Mouse (Mus musculus) monocyte, adult 2 months (primary cell): ENCODE results near the gene Otud5.
"Not testable (repeated sequence)": the region's sequence is repeated elsewhere in the genome, so short reads cannot be mapped to it uniquely, and the experiment has no call there.

Experiments
- DNase-seq, 2 experiments: peaks; one replicate each; pipeline ENCODE4 v3.0.0; 2022; ENCODE audit warnings: low spot score in 2 of 2, low read depth in 1 of 2

Otud5 gene

DNA sequence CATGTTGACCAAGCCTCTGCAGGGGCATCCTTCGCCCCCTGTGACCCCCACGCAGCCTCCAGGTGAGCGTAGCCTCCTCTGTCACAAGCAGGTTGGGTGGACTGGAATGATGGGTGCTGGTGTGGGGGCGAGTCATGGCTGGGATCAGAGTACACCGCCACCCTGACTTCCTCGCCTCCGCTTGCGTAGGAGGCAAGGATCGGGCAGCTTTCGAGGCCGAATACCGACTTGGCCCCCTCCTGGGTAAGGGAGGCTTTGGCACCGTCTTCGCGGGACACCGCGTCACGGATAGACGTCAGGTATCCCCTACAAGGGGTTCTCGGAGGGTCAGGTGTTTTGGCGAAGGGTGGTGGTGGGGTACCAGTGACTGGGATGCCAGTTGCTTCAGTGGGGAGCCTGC lies 37.3 kb downstream of the Otud5 start:
- no peak for DNase-seq

DNA sequence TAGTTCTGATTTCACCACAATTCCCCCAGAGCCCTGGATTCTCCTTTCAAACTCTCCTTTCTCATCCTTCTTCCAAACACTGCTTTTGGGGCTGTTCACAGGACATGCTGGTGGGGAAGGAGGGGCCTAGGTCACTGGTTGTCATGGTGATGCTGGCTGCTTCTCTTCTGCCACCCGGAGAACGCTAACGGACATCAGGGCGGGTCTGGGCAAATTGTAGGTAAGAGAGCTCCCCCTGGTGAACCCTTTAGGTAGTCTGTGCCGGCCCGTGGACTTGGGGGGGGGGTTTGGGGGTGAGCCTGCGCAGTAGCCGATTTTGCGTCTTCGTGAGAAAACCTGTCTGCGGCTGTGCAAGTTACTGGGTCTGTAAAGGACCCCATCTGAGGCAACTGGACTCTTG lies 38.7 kb downstream of the Otud5 start:
- peak; percentile 13 to 46 for DNase-seq

- peak; percentile 52 to 60 for DNase-seq
Measured at GRCm38 (mm10) chrX:7883841-7884567, 42.8 kb downstream of the Otud5 start, which contains the start of gene Slc35a2. TSS of gene Slc35a2 (plus strand) at chrX:7884028.

GRCm38 (mm10) chrX:7898211-7898610 lies 57.0 kb downstream of the Otud5 start:
- DNase-seq, result no peak

GRCm38 (mm10) chrX:7898880-7899874 lies 58.0 kb downstream of the Otud5 start, which contains the start of the genes Pqbp1 and Timm17b:
TSS of gene Pqbp1 (minus strand) at chrX:7899269.
TSS of gene Timm17b (plus strand) at chrX:7899357.
- DNase-seq, result peak; percentile 66 to 74

DNA sequence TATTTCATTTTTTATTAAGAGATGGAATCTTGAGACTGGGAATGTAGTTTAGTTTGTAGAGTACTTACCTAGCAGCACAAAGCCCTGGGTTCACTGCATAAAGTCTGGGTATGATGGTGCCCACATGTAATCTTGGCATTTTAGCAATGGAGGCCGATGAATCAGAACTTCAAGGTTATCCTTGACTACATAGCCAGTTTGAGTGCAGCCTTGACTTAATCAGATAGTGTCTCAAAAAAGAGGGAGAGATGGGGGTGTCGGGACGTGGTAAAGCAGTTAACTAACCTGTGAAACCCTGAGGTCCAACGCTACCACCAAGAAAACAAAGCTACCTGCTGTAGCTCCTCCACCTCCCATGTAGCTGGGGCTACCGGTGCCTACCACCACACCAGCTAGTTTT lies 63.3 kb downstream of the Otud5 start:
- DNase-seq, result no peak

GRCm38 (mm10) chrX:7907735-7908134 lies 66.6 kb downstream of the Otud5 start, which contains the start of gene Gm10491:
TSS of gene Gm10491 (minus strand) at chrX:7907835.
- no peak for DNase-seq

DNA sequence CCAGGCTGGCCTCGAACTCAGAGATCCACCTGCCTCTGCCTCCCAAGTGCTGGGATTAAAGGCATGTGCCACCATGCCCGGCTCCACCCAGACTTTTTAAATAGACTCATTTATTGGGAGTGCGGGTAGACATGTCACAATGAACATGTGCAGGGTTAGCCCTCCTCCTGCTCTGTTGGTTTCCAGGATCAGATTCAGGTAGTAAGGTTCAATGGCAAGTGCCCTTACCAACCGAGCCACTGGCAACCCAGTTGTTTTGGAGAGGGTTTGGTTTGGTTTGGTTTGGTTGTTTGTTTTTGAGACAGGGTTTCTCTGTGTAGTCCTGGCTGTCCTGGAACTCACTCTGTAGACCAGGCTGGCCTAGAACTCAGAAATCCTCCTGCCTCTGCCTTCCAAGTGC lies 68.1 kb downstream of the Otud5 start, which contains the start of gene Gm10490:
Gene Gm10490 (plus strand): TSS at position 301 of the 400 bp plus-strand sequence.
- not testable (repeated sequence) for DNase-seq

GRCm38 (mm10) chrX:7910473-7910872 lies 69.3 kb downstream of the Otud5 start:
- no peak for DNase-seq

DNA sequence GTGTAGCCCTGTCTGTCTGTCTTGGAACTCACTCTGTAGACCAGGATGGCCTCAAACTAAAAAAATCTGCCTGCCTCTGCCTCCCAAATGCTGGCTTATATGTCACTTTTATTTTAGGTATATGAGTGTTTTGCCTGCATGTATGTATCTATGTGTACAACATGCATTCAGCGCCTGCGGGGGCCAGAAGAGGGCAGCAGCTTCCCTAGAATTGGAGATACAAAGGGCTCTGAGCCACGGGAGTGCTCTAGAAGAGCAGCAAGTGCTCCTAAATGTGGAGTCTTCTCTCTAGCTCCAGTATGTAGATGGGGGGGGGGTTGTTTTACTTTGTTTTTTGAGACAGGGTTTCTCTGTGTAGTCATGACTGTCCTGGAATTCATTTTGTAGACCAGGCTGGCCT lies 74.5 kb downstream of the Otud5 start:
- DNase-seq, result peak in 1 of 2 experiments; percentile 26

DNA sequence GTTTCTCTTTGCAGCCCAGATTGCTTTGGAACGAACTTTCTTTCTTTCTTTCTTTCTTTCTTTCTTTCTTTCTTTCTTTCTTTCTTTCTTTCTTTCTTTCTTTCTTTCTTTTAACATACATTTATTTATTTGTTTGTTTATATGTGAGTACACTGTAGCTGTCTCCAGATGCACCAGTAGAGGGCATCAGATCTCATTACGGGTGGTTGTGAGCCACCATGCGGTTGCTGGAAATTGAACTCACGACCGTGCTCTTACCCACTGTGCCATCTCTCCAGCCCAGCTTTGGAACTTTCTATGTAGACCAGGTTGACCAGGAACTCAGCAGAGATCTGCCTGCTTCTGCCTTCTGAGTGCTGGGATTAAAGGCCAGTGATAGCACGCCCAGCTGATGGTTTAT lies 76.8 kb downstream of the Otud5 start:
- not testable (repeated sequence) for DNase-seq

DNA sequence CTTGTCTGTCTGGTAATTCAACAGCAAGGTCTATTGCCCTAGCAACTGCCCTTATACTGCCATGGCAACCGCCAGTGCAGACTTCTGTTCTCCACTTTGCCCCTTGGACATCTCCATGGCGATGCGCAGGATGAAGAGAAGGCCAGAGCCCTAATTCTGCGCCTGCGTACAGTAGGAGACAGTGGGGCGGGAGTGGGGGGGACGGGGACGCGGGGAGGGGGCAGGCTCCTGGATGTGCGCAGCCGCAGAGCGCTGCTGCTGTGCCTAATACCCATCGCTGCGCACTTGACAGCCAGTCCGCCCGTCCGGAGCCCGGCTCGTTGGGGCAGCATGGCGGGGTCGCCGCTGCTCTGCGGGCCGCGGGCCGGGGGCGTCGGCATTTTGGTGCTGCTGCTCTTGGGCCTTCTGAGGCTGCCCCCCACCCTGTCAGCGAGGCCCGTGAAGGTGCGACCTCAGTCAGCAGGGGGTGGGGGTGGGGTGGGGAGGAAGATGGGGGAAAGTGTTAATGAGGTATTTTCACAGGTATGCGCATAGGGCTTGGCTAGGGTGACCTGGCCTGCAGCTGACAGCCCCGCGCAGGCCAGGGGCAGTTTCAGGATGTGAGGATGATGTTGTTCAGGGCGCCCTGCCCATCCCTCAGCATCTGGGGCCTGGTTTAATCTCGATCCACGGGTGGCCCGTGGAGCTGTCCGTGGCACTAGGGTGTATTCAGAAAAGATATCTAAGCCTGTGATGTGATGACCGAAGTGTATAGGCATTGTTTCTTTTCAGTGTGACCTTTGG lies 78.6 kb downstream of the Otud5 start, which contains the start of gene Pcsk1n:
Gene Pcsk1n (plus strand): TSS at position 222 of the 783 bp plus-strand sequence.
- DNase-seq, result no peak

- DNase-seq, result no peak
Measured at GRCm38 (mm10) chrX:7922032-7922431, 80.9 kb downstream of the Otud5 start.
